Mouse (Mus musculus) stomach, adult 2 months (tissue): ENCODE data around the gene Rhbdf2. TPM values are rescaled to one million over a fixed set of nuclear protein-coding genes. Genes with fewer than 3 reads are reported as not detected.

Source experiments
- polyA plus RNA-seq: library from polyadenylated mRNA; depleted of rRNA; stranded (reverse); fragments of >200 nt; gene quantifications from 2 replicates; pipeline ENCODE4 v1.2.3, GENCODE M21; 2012; rRNA removed

Gene Rhbdf2
- 19.1 and 19.6 TPM in 2 replicates for polyA plus RNA-seq

DNA sequence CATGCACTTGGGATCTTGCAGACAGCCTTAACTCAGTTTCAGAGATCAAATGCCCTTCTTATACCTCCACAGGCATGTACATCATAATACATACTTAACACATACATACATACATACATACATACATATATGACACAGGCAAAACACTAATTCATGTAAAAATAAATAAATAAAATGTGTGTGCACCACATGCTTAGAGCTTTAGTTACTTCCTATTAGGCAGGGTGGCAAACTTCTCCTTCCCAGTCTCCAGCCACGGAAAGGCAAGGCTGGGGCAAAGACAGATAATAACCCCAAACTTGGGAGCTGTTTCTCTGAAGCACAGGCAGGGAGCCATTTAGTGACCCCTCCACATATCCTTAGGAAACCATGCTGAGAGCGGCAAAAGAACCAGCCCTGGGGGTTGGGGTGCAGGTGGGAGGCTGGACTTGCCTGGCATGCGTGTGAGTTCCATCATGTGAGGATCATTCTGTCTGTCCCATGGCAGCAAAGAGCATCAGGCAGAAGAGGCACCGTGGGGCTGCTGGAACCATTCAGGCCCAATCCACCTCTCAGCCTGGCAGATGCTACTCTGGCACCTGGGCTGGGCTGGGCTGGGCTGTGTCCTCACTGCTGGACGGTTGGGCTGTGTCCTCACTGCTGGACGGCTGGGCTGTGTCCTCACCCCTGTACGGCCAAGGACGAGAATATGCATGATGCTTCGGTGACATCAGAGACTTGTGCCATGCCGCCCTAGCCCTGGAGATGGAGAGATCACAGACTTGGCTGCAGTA lies at the start of gene Rhbdf2:
Rhbdf2 (minus strand) TSS at position 721 of the 773 bp plus-strand sequence.

DNA sequence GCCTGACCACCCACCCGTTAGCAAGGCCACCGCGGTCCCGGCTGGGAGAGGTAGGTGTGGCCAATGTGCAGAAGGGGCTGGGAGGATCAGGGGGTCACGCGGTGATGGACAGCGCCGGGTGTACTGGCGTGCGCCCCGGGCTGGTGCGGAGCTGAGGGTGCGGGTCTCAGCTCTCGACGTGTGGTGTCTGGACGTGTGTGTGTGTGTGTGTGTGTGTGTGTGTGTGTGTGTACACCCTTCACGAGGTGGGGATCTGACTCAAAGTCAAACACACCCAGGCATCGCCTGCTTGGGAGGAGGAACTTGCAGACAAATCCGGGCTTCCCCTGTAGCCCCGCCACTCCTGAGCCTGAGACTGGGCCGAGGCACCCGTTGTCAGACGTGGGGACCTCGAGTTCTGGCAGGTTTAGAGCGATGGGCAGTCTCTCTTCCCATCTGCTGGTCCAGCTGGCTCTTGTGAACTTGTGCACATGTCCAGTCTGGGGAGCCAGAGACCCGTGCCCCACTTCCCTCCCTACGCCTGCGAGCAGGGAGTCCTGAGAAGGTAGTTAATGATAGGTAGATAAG lies 27.5 kb upstream of the Rhbdf2 start, which contains the start of gene Cygb:
Cygb (minus strand) TSS at position 59 of the 567 bp plus-strand sequence.

DNA sequence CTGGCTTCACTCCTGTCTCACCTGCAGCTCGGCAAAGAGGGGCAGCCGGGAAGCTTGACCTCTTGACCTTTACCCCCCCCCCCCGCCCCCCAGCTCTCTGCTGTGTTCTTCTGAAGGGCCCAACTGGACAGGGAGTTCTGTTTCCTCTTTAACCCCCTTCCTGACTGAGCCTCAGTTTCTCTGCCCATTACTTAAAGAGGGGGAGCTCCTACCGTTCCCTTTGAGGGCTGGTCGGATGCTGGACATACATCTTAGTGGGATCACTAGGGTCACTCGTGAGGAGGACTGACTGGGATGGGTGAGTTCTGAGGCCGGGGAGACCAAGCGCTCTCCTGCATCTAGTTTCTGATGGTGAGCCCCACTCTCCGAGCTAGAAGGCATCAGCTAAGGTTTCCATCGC lies 26.4 kb upstream of the Rhbdf2 start, which contains the start of gene Prcd:
Prcd (plus strand) TSS at position 301 of the 400 bp plus-strand sequence.

DNA sequence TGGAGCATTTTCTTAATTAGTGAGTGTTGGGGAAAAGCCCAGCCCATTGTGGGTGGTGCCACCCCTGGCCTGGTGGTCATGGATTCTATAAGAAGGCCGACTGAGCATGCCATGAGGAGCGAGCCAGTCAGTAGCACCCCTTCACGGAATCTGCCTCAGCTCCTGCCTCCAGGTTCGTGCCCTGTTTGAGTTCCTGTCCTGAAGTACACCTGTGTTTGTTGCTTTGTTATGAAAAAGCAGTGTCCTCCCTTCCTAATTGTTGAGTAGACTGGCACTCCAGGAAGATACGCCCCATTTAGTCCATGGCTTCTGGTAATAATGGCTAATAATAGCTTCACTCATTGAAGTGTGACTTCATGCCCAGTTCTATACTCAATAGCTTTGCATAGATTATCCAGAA lies 40.5 kb downstream of the Rhbdf2 start, which contains the start of gene Aanat:
Aanat (plus strand) TSS at position 123 of the 400 bp plus-strand sequence.

DNA sequence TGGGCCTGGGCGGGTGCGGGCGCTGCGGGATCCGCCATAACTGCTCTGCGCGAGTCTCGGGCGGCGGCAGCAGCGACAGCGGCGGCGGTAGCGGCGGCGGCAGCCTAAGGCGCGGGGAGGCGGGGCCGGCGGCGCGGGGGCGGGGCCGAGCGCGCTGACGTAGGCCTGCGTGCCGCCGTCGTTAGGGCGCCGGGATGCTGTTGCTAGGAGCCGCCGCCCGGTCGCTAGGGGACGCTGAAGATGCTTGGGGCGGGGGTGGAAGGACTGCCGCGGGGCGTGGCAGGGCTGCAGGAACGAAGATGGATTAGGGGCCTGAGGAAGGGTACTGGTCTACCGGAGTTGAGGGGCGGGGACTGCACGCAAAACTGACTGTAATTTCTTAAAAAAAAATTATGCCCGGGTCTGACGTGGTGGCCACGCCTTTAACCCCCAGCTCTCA lies 45.4 kb downstream of the Rhbdf2 start, which contains the start of gene Ube2o:
Ube2o (minus strand) TSS at position 72 of the 439 bp plus-strand sequence.

Other genes starting within 250 kb of the Rhbdf2 start
- 0.94 and 1.5 TPM in 2 replicates for gene Rnf157, start 214.0 kb downstream of the Rhbdf2 start, polyA plus RNA-seq
- 179 and 252 TPM in 2 replicates for gene Ubald2, start 192.9 kb downstream of the Rhbdf2 start, polyA plus RNA-seq
- gene Qrich2, start 160.8 kb downstream of the Rhbdf2 start, polyA plus RNA-seq, result 0.15 and 0.16 TPM in 2 replicates
- gene Prpsap1, start 132.8 kb downstream of the Rhbdf2 start, polyA plus RNA-seq, result 66.8 and 174 TPM in 2 replicates
- 5.5 and 6.2 TPM in 2 replicates for gene Sphk1, start 96.1 kb downstream of the Rhbdf2 start, polyA plus RNA-seq
- gene Ube2o, start 45.6 kb downstream of the Rhbdf2 start, polyA plus RNA-seq, result 7.3 and 8.5 TPM in 2 replicates
- 0.06 and 0.21 TPM in 2 replicates for gene Aanat, start 40.6 kb downstream of the Rhbdf2 start, polyA plus RNA-seq
- 0.45 and 0.75 TPM in 2 replicates for gene Prcd, start 26.5 kb upstream of the Rhbdf2 start, polyA plus RNA-seq
- 21.5 and 28.4 TPM in 2 replicates for gene Cygb, start 27.3 kb upstream of the Rhbdf2 start, polyA plus RNA-seq
- gene St6galnac1, start 148.5 kb upstream of the Rhbdf2 start, polyA plus RNA-seq, result not detected in 2 replicates
- 44.7 and 91.7 TPM in 2 replicates for gene Mxra7, start 201.0 kb upstream of the Rhbdf2 start, polyA plus RNA-seq
- gene Mettl23, start 216.3 kb upstream of the Rhbdf2 start, polyA plus RNA-seq, result 7.8 and 13.4 TPM in 2 replicates
- 7.5 and 10.0 TPM in 2 replicates for gene Jmjd6, start 216.4 kb upstream of the Rhbdf2 start, polyA plus RNA-seq
- 13.2 and 17.1 TPM in 2 replicates for gene Mfsd11, start 225.4 kb upstream of the Rhbdf2 start, polyA plus RNA-seq
- 241 and 393 TPM in 2 replicates for gene Srsf2, start 226.1 kb upstream of the Rhbdf2 start, polyA plus RNA-seq